8 mouse cellular contexts compared by ENCODE assay signal in genomic region chr8:3219921-3220411, GRCm38 (mm10). TPM values are rescaled to one million over a fixed set of nuclear protein-coding genes. Genes with fewer than 3 reads are reported as not detected.
A peak's percentile ranks its signal among the peaks of the same experiment; 100 is the strongest.
DNase-seq lines count a peak whose midpoint lies in the region; ATAC-seq and TF ChIP-seq lines count a peak whose summit lies in the region.

No protein-coding gene starts in this region.

- 69% methylated on average over 12 of the region's 12 CpGs for WGBS in lung, embryonic 15.5 days
- 86% methylated on average over 12 of the region's 12 CpGs for WGBS in hindbrain, postnatal 0 days

- H3K4me3 ChIP-seq in gastrocnemius, adult 2 months = no peak overlapping the region
- peak overlapping the region; percentile 46; the same call in 1 of the 2 replicates for H3K4me3 ChIP-seq in lung, embryonic 15.5 days
- H3K4me3 ChIP-seq in hindbrain, postnatal 0 days (ENCODE audit: low read length) = peak overlapping the region; percentile 57; the same call in 1 of the 2 replicates
- H3K4me3 ChIP-seq in myocyte = peak overlapping the region; percentile 35

- H3K4me1 ChIP-seq in lung, embryonic 15.5 days = peaks cover 57% of the 10 kb centered on the region
- peaks cover 10% of the 10 kb centered on the region for H3K4me1 ChIP-seq in hindbrain, postnatal 0 days (ENCODE audit: insufficient read depth, low read length)

- DNase-seq in gastrocnemius, adult 2 months = no peak
- no peak for DNase-seq in gastrocnemius, postnatal 14 days
- DNase-seq in lung, adult 18-20 months = no peak
- no peak for DNase-seq in hindbrain, postnatal 0 days (ENCODE audit: low spot score)
- no peak for DNase-seq in yolk sac, embryonic 10.5 days (ENCODE audit: low spot score)
- DNase-seq in right cerebral cortex, postnatal 14 days = no peak

- H3K9ac ChIP-seq in lung, embryonic 15.5 days = no peak overlapping the region
- peak overlapping the region; percentile 60; the same call in 1 of the 2 replicates for H3K9ac ChIP-seq in hindbrain, postnatal 0 days (replicated peaks; ENCODE audit: low read length)

- H3K36me3 ChIP-seq in lung, embryonic 15.5 days = no peaks in the 10 kb centered on the region
- H3K36me3 ChIP-seq in hindbrain, postnatal 0 days (ENCODE audit: insufficient read depth, low read length) = no peaks in the 10 kb centered on the region
- no peaks in the 10 kb centered on the region for H3K36me3 ChIP-seq in myocyte (ENCODE audit: control insufficient read depth, insufficient read depth)

- H3K79me2 ChIP-seq in myocyte (ENCODE audit: control insufficient read depth, insufficient read depth) = no peaks in the 10 kb centered on the region

- no peak for TF ChIP-seq POLR2A in myocyte (IDR thresholded peaks at IDR 0.05; ENCODE audit: insufficient read length, low read depth)

- intact Hi-C loops in gastrocnemius, adult 2 months (cut with DNase I) = loop anchor here (5.0 kb wide), 1 partner anchor 33 kb away; no protein-coding TSS in a partner anchor
- intact Hi-C loops in gastrocnemius, postnatal 14 days (cut with DNase I; ENCODE audit: low total_unique reads) = loop anchor here (5.0 kb wide), 1 partner anchor 57 kb away; the partner anchor contains the start of gene Insr

- no peak for TF ChIP-seq CTCF in gastrocnemius, adult 2 months (IDR thresholded peaks at IDR 0.05)
- TF ChIP-seq CTCF in hindbrain, postnatal 0 days (IDR thresholded peaks at IDR 0.05; ENCODE audit: low read depth) = no peak

- no peak overlapping the region for H3ac ChIP-seq in myocyte (ENCODE audit: control insufficient read depth, insufficient read length)

- peak overlapping the region; percentile 82 for H3K4me2 ChIP-seq in lung, embryonic 15.5 days
- peak overlapping the region; percentile 81 for H3K4me2 ChIP-seq in hindbrain, postnatal 0 days (ENCODE audit: low read depth, low read length)
- peak overlapping the region; percentile 95 for H3K4me2 ChIP-seq in myocyte (ENCODE audit: low read depth)

- no peaks in the 10 kb centered on the region for H3K9me3 ChIP-seq in lung, embryonic 15.5 days
- H3K9me3 ChIP-seq in hindbrain, postnatal 0 days (ENCODE audit: low read length) = no peaks in the 10 kb centered on the region

- peak overlapping the region; percentile 87; the same call in 1 of the 2 replicates for H3K27ac ChIP-seq in gastrocnemius, adult 2 months
- peak overlapping the region; percentile 79 for H3K27ac ChIP-seq in lung, embryonic 15.5 days
- peak overlapping the region; percentile 93 for H3K27ac ChIP-seq in hindbrain, postnatal 0 days

- no peak for ATAC-seq in lung, embryonic 15.5 days (ENCODE audit: borderline replicate concordance, extremely low read depth, low FRiP score, low TSS enrichment)
- ATAC-seq in hindbrain, postnatal 0 days = no peak

- H3K27me3 ChIP-seq in lung, embryonic 15.5 days = no peaks in the 10 kb centered on the region
- H3K27me3 ChIP-seq in hindbrain, postnatal 0 days (ENCODE audit: insufficient read depth, low read length) = no peaks in the 10 kb centered on the region
- no peaks in the 10 kb centered on the region for H3K27me3 ChIP-seq in myocyte (ENCODE audit: control insufficient read depth, insufficient read depth, insufficient read length)

TF ChIP-seq in myocyte, 11 proteins besides CTCF, POLR2A, EP300 and RAD21:
- TF ChIP-seq CEBPB (IDR thresholded peaks at IDR 0.05; ENCODE audit: insufficient read depth, poor library complexity, severe bottlenecking) (no peak), TCF3 (IDR thresholded peaks at IDR 0.05; ENCODE audit: insufficient read length, low read depth) (no peak), SRF (IDR thresholded peaks at IDR 0.05; ENCODE audit: control insufficient read depth, insufficient read length, low read depth) (no peak), POLR2AphosphoS2 (IDR thresholded peaks at IDR 0.05; ENCODE audit: insufficient read length, low read depth) (no peak), USF1 (IDR thresholded peaks at IDR 0.05; ENCODE audit: low read depth) (no peak), MAX (IDR thresholded peaks at IDR 0.05; ENCODE audit: low read depth) (no peak), TCF12 (IDR thresholded peaks at IDR 0.05; ENCODE audit: insufficient read depth, poor library complexity, severe bottlenecking) (no peak), MYOG (IDR thresholded peaks at IDR 0.05; ENCODE audit: control insufficient read depth in 1 of 3, insufficient read depth in 1 of 3, insufficient read length in 2 of 3, low read depth in 2 of 3) (no peak), E2F4 (IDR thresholded peaks at IDR 0.05; ENCODE audit: insufficient read depth) (no peak), REST (IDR thresholded peaks at IDR 0.05; ENCODE audit: insufficient read depth, insufficient read length) (no peak), MYOD1 (IDR thresholded peaks at IDR 0.05; ENCODE audit: control insufficient read depth in 1 of 3, insufficient read length in 2 of 3, low read depth in 2 of 3) (no peak)

RNA-seq across cellular contexts. Expression of gene Insr, which starts 59.5 kb away (rescaled TPM):
- total RNA-seq in gastrocnemius, adult 2 months (2021) = 10 to 100 TPM; 54.4 to 63.5 TPM
- 10 to 100 TPM; 40.4 to 41.4 TPM for total RNA-seq in gastrocnemius, postnatal 14 days (2021)
- 34.8 and 38.8 TPM in 2 replicates for polyA plus RNA-seq in lung, embryonic 15.5 days (2015; fragmentation: Nextera tagmentation; extraction: Ambion mirVana)
- 46.9 and 69.9 TPM in 2 replicates for total RNA-seq in hindbrain, postnatal 0 days (2014; rRNA removed)
- polyA plus RNA-seq in hindbrain, postnatal 0 days (2015; fragmentation: Nextera tagmentation; extraction: Ambion mirVana) = 31.1 and 34.0 TPM in 2 replicates
- polyA plus RNA-seq in myocyte (2012; fragmentation: generic; extraction: Trizol) = 4.6 TPM
